Mouse (Mus musculus) lung, adult 2 months (tissue): ENCODE data around the gene Olfr263.

Experiments
- CTCF ChIP-seq: fragments of 200-500 bp; IDR thresholded peaks from 2 replicates; pipeline ENCODE4 v1.5.1; 2011; ENCODE audit warnings: mild to moderate bottlenecking, low read length, control low read depth; ENCODE audit not compliant: insufficient read depth
- POLR2A ChIP-seq: fragments of 200-500 bp; IDR thresholded peaks from 2 replicates; pipeline ENCODE4 v1.6.1; 2011; ENCODE audit warnings: low read depth, mild to moderate bottlenecking, control low read depth, low read length, borderline replicate concordance; ENCODE audit errors: extremely low read depth

GRCm38 (mm10) chr13:21159475-21159819, 30.0 kb downstream of the Olfr263 start:
- TF ChIP-seq CTCF (no peak), POLR2A (no peak)
